Mouse (Mus musculus): Measurements from ENCODE around the gene Agpat2. TPM values are rescaled to one million over a fixed set of nuclear protein-coding genes. Genes with fewer than 3 reads are reported as not detected.

Agpat2 gene
- total RNA-seq, 1 experiment from 2014 or later = 405 TPM

DNA sequence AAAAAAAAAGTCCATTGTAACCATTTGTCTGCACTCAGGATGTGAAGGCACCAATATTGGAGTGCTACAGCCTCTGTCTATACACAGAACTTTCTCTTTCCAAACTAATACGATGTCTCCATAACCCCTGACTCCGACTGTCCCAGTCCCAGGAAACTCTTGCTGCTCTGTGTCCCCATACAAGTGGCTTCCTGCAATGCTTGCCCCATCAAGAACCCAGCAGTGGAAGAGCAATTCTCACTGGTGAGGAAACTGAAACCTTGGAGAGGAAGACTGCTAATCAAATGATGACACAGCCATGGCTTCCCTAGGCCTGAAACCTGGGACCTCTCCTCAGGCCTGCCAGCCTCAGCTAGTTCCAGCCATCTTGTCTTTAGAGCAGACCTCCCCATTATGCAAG lies 6.4 kb downstream of the Agpat2 start:
- peak; percentile 9 for DNase-seq

GRCm38 (mm10) chr2:26596898-26597297 lies 7.3 kb downstream of the Agpat2 start:
- peak; percentile 8 for DNase-seq

DNA sequence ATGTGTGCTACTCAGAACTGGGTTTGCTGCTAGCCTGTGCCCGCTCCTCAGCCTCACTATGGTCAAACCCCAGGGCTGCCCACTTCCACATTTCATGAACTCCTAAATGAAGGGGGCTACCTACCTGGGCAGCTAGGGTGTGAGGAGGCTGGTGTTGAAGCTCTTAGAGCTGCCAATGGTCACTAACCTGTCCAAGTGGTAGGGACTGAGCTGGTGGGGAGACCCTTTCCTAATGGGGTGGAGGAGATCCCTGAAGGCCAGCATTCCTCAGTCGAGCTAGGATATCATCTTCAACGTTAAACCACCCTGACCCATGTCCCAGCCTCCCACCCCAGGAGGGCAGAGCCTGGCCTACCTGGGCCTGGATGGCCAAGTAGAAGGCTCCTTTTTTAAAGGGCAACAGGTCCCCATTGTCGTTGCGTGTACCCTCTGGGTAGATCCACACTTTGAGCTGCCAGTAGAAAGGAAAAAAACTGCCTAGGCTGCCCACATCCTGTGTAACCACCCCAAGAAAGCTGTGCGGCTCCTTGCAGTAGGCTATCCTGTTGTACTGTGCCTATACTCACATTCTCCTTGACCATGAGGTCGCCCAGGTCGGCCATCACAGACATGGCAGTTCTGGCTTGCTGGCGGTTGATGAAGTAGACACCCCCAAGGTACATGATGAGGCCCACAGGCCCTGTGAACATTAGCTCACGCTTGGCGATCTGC lies 8.3 kb downstream of the Agpat2 start:
- peak; percentile 7 for DNase-seq

DNA sequence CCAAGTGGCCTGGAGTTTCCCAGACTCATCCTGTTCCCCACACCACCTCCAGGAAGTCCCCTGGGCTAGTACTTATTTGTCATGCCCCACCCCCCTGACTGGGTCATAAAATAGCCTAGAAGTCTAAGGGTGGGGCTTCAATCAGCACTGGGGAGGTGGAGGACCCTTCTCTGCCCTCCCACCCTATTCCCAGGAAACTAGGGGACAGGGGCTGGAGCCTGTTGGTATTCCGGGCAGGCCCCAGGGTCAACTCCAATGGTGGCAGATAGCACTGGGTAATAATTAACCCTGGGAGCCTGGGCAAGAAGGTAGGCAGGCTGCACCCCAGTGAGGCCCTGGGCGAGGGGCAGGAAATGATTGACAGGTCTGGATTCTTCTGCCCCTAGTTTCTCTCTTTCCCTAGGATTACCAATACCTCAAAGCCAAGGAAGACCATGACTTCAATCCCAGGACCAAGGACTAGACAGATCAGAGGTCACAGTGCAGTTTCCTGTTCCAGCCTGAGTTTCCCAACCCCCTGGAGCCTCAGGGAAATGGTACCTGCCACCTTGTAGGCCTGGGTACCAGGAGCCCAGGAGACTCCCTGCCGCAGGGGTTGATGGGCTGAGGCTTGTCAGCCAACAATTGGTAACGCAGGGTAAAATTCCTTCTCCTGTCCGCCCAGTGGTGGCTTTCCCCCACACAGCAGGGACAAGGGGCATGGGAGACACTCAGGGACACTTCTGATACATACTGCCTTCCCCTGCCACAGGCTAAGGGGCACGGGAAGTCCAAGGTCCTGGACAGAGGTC lies 9.1 kb downstream of the Agpat2 start:
- DNase-seq = peak; percentile 37

DNA sequence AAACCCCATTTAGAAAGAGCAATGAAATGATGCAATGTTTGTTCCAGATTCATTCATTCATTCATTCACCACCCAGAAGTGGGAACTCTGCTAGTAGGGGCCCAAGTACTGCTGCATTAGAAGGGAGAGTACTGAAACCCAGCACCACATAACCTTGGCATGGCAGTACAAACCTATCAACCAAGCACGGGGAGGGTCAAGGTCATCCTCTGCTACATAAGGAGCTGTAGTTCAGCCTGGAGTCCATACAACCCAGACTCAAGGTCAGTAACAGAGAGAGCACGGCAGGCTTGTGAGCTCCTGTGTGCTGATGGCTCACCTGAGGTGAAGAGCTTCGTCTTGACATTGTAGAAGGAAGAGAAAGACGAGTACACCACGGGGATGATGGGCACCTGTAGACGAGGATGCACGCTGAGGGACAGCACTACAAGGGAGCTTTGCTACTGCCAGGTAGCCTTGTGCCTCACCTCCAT lies 9.7 kb downstream of the Agpat2 start:
- DNase-seq = no peak

DNA sequence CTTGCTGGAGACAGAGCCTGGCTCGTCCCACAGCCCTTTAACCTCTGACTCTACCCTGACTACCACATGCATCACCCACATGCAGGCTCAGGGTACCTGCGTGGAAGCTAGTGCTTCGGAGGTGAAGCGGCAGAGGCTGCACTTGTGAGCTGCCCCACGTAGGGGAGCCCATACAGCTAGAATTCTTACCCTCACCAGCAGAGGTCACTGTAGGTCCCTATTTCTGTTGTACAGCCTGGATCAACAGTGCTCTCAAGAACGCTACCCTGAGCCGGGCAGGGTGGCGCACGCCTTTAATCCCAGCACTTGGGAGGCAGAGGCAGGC lies 10.2 kb downstream of the Agpat2 start:
- peak; percentile 78 for DNase-seq

GRCm38 (mm10) chr2:26593211-26594021 lies 10.8 kb downstream of the Agpat2 start:
- peak; percentile 21 for DNase-seq

- DNase-seq = peak; percentile 27
Measured at GRCm38 (mm10) chr2:26591416-26591815, 12.8 kb downstream of the Agpat2 start.

GRCm38 (mm10) chr2:26590962-26591361 lies 13.3 kb downstream of the Agpat2 start:
- no peak for DNase-seq

DNA sequence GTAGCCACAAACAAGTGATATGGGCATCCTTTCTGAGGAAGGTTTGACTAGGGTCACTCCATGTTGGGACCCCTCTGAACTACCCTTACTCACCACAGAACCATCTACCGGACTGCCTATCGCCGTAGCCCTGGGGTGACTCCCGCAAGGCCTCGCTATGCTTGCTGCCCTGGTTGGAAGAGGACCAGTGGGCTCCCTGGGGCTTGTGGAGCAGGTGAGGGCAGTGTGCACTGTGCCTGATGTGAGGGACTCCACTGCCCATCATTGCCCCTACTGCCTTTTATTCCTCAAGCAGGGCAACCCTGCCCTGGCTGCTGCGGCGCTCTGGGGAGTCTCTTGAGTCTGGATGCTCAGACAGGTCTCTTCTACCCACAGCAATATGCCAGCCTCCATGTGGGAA lies 13.9 kb downstream of the Agpat2 start:
- no peak for DNase-seq

DNA sequence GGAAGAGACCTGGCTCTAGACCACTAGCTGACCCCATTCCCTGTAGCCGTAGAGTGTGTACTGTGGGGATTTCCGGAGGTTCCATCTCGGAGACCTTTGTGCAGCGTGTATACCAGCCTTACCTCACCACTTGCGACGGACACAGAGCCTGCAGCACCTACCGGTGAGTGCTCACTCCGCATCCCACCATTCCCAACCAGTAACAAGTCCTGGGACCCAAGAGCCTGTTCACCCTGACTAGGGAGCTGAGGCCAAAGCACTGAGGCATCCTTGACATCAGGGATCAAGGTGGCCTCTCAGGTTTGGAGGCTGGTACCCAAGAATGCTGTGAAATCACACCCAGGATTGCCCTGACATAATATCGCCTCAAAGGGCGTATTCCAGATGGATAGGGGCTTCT lies 14.9 kb downstream of the Agpat2 start:
- DNase-seq = peak; percentile 6

DNA sequence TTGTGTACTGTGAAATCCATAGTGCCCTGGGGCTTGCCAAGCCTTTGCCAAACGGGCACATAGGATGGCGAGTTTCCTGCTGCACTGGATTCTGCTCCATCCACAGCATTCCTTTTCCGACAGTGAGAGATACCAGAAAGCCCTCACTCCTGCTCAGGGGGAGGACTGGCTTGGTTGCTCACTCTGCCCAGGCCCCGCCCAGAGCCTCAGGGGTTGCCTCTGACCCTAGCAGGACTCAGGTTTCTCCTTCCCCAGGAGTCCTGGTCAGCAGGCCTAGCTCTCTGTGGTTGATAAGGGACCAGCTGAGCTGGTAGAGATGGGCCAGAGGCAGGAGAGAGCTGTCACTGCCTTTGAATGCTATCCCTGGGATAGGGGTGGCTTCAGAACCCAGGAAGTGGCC lies 15.6 kb downstream of the Agpat2 start:
- DNase-seq = no peak

GRCm38 (mm10) chr2:26587044-26587405 lies 17.2 kb downstream of the Agpat2 start:
- no peak for DNase-seq

- peak; percentile 80 for DNase-seq
Measured at GRCm38 (mm10) chr2:26586294-26587043, 17.7 kb downstream of the Agpat2 start, which contains the start of gene Gm20532. TSS of gene Gm20532 (plus strand) at chr2:26586639.

- no peak for DNase-seq
Measured at GRCm38 (mm10) chr2:26585713-26586112, 18.5 kb downstream of the Agpat2 start.

DNA sequence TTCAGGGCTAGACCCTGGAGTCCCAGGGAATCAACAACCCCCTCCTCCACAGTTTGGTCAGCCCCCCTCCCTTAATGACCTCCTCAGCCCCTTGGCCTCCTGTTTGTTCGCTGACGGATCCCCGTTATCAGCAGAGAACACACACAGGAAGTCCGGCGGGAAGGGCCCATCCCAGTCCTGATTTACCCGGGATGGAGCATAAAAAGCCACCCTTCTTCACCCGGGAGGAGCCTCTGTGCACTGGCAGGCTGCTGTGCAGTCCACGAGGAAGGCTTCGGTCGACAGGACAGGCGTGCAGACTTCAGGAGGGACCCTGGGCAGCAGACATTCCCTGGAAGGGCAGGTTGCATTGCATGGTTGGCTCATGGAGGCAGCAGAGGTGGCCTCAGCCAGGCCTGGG lies 20.6 kb downstream of the Agpat2 start:
- peak; percentile 73 for DNase-seq

DNA sequence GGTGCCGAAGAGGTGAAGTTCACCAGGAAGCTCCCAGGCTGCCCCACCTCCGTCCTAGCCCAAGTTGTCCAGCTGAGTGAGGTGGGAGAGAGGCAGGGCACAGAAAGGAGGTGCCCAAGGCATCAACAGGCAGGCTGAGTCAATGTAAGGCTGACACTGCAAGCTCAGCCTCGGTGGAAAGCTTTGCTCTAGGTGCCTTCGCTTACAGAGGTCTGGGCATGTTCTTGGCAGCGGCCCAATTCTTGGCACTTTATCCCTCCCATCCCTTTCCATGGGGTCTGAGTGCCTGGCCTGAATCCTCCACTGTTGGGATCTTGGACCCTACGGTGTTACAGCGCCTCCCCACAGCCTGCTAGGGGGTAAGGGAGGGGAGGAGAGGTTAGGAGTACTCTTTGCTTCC lies 21.5 kb downstream of the Agpat2 start:
- DNase-seq = no peak

GRCm38 (mm10) chr2:26582203-26582602 lies 22.0 kb downstream of the Agpat2 start:
- DNase-seq = peak; percentile 58

DNA sequence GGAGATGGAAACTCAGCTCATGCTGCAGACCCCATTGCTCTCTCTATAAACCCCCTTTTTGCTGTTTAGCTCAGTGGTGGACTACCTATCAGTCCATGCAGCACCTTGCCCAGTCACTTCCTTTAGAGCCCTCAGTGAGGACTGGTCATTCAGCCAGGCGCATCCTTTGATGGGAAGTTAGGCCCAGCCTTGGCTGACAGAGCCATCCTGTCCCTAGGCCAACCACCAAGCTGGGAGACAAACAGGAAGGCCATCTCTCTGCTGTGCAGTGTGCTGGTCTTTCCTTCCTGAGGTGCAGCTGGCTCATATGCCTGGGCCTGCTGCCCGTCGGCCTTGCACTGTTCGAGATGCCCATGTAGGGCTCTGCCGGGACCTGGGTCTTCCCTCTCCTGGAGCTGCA lies 23.5 kb downstream of the Agpat2 start:
- DNase-seq = no peak

DNA sequence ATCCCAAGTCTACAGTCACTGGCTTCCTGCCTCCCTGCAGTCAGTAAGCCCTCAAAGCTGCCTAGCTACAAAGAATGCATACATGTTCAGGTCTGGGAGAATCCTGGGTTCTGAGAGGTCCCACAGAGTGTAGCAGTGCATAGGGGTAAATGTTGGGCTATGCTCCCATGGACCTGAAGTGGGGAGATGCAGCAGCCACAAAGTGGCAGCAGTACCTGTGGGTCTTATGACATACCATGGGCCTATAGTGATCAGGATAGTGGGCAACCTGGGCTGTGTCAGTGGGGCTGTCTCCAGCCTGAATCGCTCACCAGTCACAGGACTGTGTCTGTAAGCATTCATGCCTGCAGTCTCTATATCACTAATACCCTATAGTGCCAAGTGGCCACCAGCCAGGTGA lies 24.5 kb downstream of the Agpat2 start, which contains the start of gene Egfl7:
Gene Egfl7, plus strand, starts transcription at position 301 of the 400 bp plus-strand sequence.
- no peak for DNase-seq

DNA sequence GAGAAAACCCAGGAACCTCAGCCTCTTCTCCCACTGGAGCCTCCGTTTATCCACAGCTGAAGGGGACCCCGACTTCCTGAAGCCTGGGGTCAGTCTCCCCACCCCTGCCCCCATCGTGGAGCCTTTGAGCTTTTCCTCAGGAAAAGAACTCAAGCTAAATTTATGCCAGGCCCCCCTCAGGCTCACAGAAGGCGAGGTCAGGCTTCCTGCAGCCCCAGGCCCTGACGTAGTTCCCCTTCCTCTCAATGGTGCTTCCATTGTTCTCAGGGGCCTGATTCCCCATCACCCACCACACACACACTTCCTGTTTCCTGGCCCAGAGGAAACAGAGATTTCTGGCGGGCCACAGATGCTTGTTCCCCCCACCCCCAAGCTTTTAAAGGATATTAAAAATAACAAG lies 25.8 kb downstream of the Agpat2 start:
- peak; percentile 68 for DNase-seq

DNA sequence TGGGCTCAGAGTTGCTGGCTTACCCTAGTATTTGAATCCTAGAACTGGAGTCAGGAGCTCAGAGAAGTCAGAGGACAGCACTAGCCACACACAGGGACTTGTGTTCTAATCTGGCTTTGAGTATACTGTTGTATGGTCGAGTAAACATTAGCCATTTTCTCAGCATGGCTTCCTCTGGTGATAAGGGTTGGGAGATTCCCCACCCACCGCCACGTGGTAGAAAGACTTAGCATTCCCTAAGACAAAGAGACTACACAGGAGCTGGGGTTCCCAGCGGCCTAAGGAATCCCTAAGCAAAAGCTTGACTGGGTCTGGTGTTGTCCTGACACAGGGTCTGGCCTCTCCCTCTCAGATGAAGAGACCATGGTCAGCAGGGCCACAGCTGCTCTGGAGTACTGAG lies 27.8 kb downstream of the Agpat2 start:
- no peak for DNase-seq
